Mouse (Mus musculus) intestine, embryonic 16.5 days (tissue): ENCODE data around the gene 0610012G03Rik. TPM values are rescaled to one million over a fixed set of nuclear protein-coding genes. Genes with fewer than 3 reads are reported as not detected.

Experiments used
- ATAC-seq: fragments of 200-750 bp; cut with Nextera tagmentation; 2 replicates; pipeline ENCODE4 v1.8.0; 2017; ENCODE audit warnings: moderate TSS enrichment, moderate library complexity
- H3K27ac ChIP-seq: fragments of 300-500 bp; sonication (generic); 2 replicates; pipeline ENCODE4 v1.5.1; 2014; ENCODE audit warnings: mild to moderate bottlenecking, low read length
- H3K27me3 ChIP-seq: fragments of 300-500 bp; sonication (generic); replicated peaks from 2 replicates; pipeline ENCODE4 v1.6.1; 2014; ENCODE audit warnings: low read length, control low read depth, mixed read lengths; ENCODE audit not compliant: control insufficient read depth, insufficient read depth
- H3K36me3 ChIP-seq: fragments of 300-500 bp; sonication (generic); 2 replicates; pipeline ENCODE4 v1.6.1; 2014; ENCODE audit warnings: low read length, control low read depth; ENCODE audit not compliant: control insufficient read depth, insufficient read depth
- H3K4me1 ChIP-seq: fragments of 300-500 bp; sonication (generic); 2 replicates; pipeline ENCODE4 v1.6.1; 2014; ENCODE audit warnings: low read length, control low read depth, mixed read lengths; ENCODE audit not compliant: control insufficient read depth, insufficient read depth
- H3K4me2 ChIP-seq: fragments of 300-500 bp; sonication (generic); 2 replicates; pipeline ENCODE4 v1.6.1; 2014; ENCODE audit warnings: low read depth, low read length, control low read depth
- H3K4me3 ChIP-seq: fragments of 300-500 bp; sonication (generic); 2 replicates; pipeline ENCODE4 v1.5.1; 2014; ENCODE audit warnings: mild to moderate bottlenecking, low read length
- H3K9ac ChIP-seq: fragments of 300-500 bp; sonication (generic); 2 replicates; pipeline ENCODE4 v1.6.1; 2014; ENCODE audit warnings: low read depth, low read length
- H3K9me3 ChIP-seq: fragments of 300-500 bp; sonication (generic); 2 replicates; pipeline ENCODE4 v1.6.1; 2016; ENCODE audit warnings: low read length, control low read depth; ENCODE audit not compliant: control insufficient read depth
- WGBS: fragments of 180-500 bp; shearing (Covaris S2); extraction: QIAGEN DNeasy Blood & Tissue Kit; methylation state at CpG from one replicate; pipeline ENCODE4 v1.1.7; 2014; 5-methylcytosine and 5-hydroxymethylcytosine counted together
- polyA plus RNA-seq: library from polyadenylated mRNA; unstranded; fragments of >200 nt; fragmentation: Nextera tagmentation; extraction: Ambion mirVana; gene quantifications from 2 replicates; pipeline ENCODE4 v1.2.1, GENCODE M21; 2015

The 0610012G03Rik gene
- polyA plus RNA-seq, 1 experiment from 2014 or later: 140 TPM

DNA sequence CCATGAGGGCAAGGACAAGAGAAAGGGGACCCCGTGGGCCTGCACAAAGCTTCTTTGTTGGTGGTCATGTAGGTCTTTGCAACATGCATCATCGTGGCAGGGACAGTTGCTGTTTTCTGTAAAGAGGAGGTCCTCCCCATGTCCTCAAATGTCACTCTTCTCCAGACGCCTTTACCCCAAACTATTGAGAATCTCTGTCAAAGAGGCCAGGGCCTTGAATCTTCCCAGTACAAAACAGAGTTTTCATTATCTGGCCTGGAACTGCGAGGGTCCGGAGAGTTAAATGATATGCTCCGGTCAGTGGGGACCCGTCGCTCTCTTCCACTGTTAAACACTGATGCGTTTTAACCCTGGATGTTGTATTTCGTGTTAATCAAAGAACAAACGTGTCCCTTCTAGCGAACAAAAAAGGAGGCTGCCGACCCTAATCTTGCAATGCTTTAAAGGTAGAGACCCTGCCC, 13.7 kb downstream of the 0610012G03Rik start:
- H3K4me3 ChIP-seq: 0 out of 2 replicates have a peak overlapping the region, but pooled peaks have one; percentile 30
- H3K9me3 ChIP-seq: peaks cover 5% of the 10 kb centered on the region; the same call in 1 of the 2 replicates
- H3K36me3 ChIP-seq: no peaks in the 10 kb centered on the region
- H3K27ac ChIP-seq: no peak overlapping the region
- WGBS: 27% methylated on average over 13 of the region's 13 CpGs
- peaks cover 33% of the 10 kb centered on the region for H3K27me3 ChIP-seq
- H3K4me2 ChIP-seq: no peak overlapping the region
- no peak overlapping the region for H3K9ac ChIP-seq
- peaks cover 8% of the 10 kb centered on the region for H3K4me1 ChIP-seq
- no peak for ATAC-seq

DNA sequence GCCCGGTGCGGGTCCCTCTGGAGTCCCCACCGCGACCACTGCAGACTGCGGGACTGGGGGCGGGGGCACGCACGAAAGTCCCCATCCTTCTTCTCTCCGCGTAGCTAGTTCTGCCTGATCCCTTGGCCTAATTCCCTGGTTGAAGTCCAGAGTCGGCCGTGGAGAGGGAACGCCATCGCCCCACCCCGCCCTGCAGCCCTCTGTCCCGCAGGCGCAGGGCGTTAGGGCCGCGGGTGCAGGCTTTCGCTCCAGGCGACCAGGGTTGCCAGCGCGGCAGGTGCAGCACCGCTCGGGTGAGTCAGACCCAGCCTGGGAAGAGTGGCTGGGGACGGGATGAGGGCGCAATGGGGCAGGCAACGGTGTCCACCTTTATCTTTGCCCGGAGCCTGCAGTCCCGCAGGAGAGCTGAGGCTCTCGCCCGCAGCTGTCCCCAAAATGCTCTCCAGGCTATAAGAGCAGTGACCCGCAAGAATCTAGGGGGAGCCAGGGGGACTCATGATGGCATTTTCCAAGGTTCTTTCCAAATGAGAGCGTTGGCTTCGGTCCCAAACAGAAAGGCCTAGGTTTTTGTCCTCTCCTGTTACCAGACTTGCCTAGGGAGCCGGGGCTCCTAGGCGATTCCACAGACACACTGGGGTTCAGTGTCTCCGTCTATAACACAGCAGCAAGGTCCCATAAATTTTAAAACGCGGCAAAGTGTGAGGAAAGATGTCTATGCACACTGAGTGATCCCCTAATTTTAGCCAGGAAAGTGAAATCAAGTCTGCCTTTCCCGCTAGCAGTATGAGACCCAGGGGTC, 14.3 kb downstream of the 0610012G03Rik start, which contains the start of gene Pigz:
TSS of gene Pigz (plus strand) at position 101 of the 799 bp plus-strand sequence.
- Histone ChIP-seq H3K27ac (no peak within 1 kb of the TSS), H3K36me3 (no peaks in the 10 kb centered on the region), H3K27me3 (peaks cover 33% of the 10 kb centered on the region), H3K4me1 (peaks cover 8% of the 10 kb centered on the region), H3K4me3 (peak within 1 kb of the TSS; percentile 52), H3K4me2 (peak within 1 kb of the TSS; percentile 69), H3K9me3 (peaks cover 5% of the 10 kb centered on the region; the same call in 1 of the 2 replicates), H3K9ac (peak within 1 kb of the TSS; percentile 63)
- peak; percentile 30; the same call in 1 of the 2 replicates for ATAC-seq
- WGBS: 10% methylated on average over 42 of the region's 42 CpGs

GRCm38 (mm10) chr16:31932840-31933697, 15.2 kb downstream of the 0610012G03Rik start:
- H3K27ac ChIP-seq: no peak overlapping the region
- under 1% methylated on average over 50 of the region's 50 CpGs for whole genome bisulfite sequencing
- peaks cover 5% of the 10 kb centered on the region; the same call in 1 of the 2 replicates for H3K9me3 ChIP-seq
- no peaks in the 10 kb centered on the region for H3K36me3 ChIP-seq
- peak; percentile 89 for ATAC-seq
- peaks cover 8% of the 10 kb centered on the region for H3K4me1 ChIP-seq
- H3K4me2 ChIP-seq: peak overlapping the region; percentile 69
- peak overlapping the region; percentile 52 for H3K4me3 ChIP-seq
- peak overlapping the region; percentile 63 for H3K9ac ChIP-seq
- peaks cover 33% of the 10 kb centered on the region for H3K27me3 ChIP-seq

GRCm38 (mm10) chr16:31932255-31932654, 16.0 kb downstream of the 0610012G03Rik start:
- WGBS: 63% methylated on average over 5 of the region's 5 CpGs

GRCm38 (mm10) chr16:31931330-31931729, 17.0 kb downstream of the 0610012G03Rik start:
- Histone ChIP-seq H3K4me2 (no peak overlapping the region), H3K9ac (no peak overlapping the region), H3K27ac (no peak overlapping the region), H3K4me1 (peaks cover 8% of the 10 kb centered on the region), H3K36me3 (no peaks in the 10 kb centered on the region), H3K4me3 (no peak overlapping the region), H3K9me3 (0 out of 2 replicates have a peak, but pooled peaks cover 1% of the 10 kb centered on the region), H3K27me3 (peaks cover 30% of the 10 kb centered on the region)
- no peak for ATAC-seq
- WGBS: 55% methylated on average over 17 of the region's 17 CpGs

More at GRCm38 (mm10) chr16:31932255-31932654, 16.0 kb downstream of the 0610012G03Rik start:
- Histone ChIP-seq H3K36me3 (no peaks in the 10 kb centered on the region), H3K27ac (no peak overlapping the region), H3K4me3 (no peak overlapping the region), H3K27me3 (peaks cover 33% of the 10 kb centered on the region), H3K9ac (no peak overlapping the region), H3K4me2 (no peak overlapping the region), H3K9me3 (peaks cover 5% of the 10 kb centered on the region; the same call in 1 of the 2 replicates), H3K4me1 (peaks cover 8% of the 10 kb centered on the region)
- ATAC-seq: no peak

DNA sequence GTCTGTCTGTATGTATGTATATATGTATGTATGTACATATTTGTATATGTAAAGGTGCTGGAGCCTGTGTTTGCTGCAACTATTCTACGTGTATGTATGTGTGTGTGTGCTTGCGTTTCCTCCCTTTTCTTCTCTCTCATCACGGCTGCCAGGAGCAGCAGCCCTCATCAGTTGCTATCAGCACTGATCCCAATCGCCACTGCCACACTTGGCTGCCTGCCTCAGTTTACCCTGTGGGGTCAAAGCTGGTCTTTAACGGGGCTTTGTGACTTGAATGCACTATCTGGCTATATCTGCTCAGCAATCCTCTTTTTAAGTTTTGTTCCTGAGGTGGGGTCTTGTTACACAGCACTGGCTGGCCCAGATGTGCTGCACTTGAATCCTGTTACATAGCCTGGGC, 20.9 kb downstream of the 0610012G03Rik start:
- no peak overlapping the region for H3K4me3 ChIP-seq
- no peaks in the 10 kb centered on the region for H3K9me3 ChIP-seq
- no peak overlapping the region for H3K4me2 ChIP-seq
- no peaks in the 10 kb centered on the region for H3K36me3 ChIP-seq
- H3K27ac ChIP-seq: no peak overlapping the region
- H3K27me3 ChIP-seq: no peaks in the 10 kb centered on the region; the same call in 1 of the 2 replicates
- 84% methylated on average over 5 of the region's 5 CpGs for WGBS
- H3K4me1 ChIP-seq: no peaks in the 10 kb centered on the region
- H3K9ac ChIP-seq: no peak overlapping the region
- ATAC-seq: no peak

DNA sequence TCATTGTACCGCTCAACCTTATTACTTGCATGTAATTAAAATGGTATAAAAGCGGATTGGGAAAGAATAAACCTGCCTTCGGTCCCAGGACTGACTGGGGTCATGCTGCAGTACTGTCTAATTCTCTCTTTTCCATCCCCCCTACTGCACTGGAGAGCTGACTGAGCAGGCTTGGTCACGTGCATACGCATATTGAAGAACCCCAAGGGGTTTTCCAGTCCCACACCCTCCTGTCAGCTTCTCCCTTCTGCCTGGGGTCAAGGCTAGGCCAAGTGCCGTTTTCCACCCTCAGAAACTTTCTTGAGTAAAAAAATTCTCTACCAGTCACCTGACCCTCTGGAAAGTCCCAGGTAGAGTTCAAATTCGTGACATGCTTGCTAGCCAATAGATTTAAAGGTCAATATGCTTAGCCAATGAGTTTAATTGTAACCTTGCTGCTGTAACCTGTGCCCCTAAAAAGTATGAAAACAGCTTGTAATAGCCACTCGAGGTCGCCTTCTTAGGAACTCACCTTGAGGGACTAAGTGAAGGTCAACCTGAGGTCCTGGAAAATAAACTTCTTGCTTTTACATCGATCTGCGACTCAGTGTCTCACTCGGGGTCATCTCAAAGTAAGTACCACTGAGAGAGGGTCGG, 21.6 kb downstream of the 0610012G03Rik start:
- Histone ChIP-seq H3K4me3 (no peak overlapping the region), H3K27me3 (no peaks in the 10 kb centered on the region), H3K27ac (no peak overlapping the region), H3K4me2 (no peak overlapping the region), H3K9me3 (no peaks in the 10 kb centered on the region), H3K36me3 (no peaks in the 10 kb centered on the region), H3K4me1 (no peaks in the 10 kb centered on the region), H3K9ac (no peak overlapping the region)
- ATAC-seq: no peak; the same call in 1 of the 2 replicates
- WGBS: 81% methylated on average over 13 of the region's 13 CpGs

- no peak overlapping the region for H3K4me2 ChIP-seq
- H3K27ac ChIP-seq: no peak overlapping the region
- no peaks in the 10 kb centered on the region for H3K36me3 ChIP-seq
- ATAC-seq: peak; percentile 34; the same call in 1 of the 2 replicates
- no peak overlapping the region for H3K4me3 ChIP-seq
- no peaks in the 10 kb centered on the region for H3K4me1 ChIP-seq
- H3K9me3 ChIP-seq: no peaks in the 10 kb centered on the region
- no peaks in the 10 kb centered on the region for H3K27me3 ChIP-seq
- no peak overlapping the region for H3K9ac ChIP-seq
- 81% methylated on average over 6 of the region's 6 CpGs for WGBS
Measured at GRCm38 (mm10) chr16:31926091-31926490, 22.2 kb downstream of the 0610012G03Rik start.
